Mouse (Mus musculus): ENCODE measurements around the gene Gstp1.
"Not testable (repeated sequence)": the region's sequence is repeated elsewhere in the genome, so short reads cannot be mapped to it uniquely, and the experiment has no call there.

Gene Gstp1

DNA sequence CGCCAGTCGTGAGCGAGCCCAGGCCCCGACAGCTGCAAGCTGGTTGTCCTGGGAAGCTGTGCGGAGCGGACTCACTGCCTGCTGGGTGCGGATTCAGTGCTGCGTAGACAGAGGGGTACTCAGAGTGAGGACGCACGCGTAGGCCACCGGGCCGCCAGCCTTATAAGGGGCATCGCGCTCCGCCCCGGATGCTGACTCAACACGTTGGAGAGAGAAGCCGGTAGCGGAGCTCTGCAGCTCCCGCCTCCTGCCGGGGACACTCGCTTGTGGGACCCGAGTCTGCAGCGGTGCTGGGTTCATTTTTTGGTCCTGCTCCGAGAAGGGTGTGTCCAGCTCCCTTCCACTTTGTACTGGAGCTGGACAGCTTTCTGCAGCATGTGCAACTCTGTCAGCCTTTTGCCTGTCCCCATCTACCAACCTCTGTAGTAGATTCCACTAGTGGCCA is at the start of gene Gstp1:
Gene Gstp1 (minus strand): TSS at position 198 of the 445 bp plus-strand sequence.
- DNase-seq (ENCODE audit: low read depth in 1 of 2, low spot score in 2 of 2): peak in 1 of 2 experiments; percentile 52

GRCm38 (mm10) chr19:4087090-4087489 is 49.3 kb upstream of the Gstp1 start:
- DNase-seq (ENCODE audit: low read depth in 1 of 2, low spot score in 2 of 2): no peak

DNA sequence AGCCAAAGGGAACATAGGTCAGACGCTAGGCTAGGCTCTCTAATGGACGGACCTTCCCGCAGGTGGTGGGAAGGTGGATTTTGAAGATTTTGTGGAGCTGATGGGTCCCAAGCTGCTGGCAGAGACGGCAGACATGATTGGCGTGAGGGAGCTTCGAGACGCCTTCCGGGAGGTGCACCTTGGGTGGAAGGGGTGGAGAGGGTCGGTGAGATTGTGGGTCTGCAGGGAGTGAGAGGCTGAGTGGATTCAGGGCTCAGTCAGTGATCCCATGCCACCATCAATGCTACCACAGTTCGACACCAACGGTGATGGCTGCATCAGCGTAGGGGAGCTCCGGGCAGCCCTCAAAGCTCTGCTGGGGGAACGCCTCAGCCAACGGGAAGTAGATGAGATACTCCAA is 48.4 kb upstream of the Gstp1 start:
- no peak for DNase-seq (ENCODE audit: low read depth in 1 of 2, low spot score in 2 of 2)

GRCm38 (mm10) chr19:4084984-4085383 is 47.2 kb upstream of the Gstp1 start:
- no peak for DNase-seq (ENCODE audit: low read depth in 1 of 2, low spot score in 2 of 2)

GRCm38 (mm10) chr19:4083826-4084225 is 46.0 kb upstream of the Gstp1 start:
- DNase-seq (ENCODE audit: low read depth in 1 of 2, low spot score in 2 of 2): no peak

DNA sequence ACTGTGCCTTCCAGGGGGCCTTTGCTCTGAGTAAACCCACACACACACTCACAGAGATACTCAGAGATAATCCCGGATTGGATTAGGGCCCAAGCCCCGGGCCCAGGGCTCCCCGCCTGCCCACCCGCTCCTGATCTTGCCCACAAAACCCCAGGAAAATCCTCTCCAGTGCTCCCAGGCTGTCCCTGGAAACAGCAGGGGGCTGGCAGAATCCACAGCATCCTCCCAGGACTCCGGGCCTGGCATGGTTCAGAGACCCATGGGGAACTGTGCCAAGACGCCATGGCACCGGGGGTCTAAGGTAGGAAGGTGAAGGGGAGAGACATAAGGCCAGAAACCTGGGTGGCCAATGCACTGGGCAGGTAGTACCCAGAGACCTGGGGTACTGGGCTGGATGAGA is 45.5 kb upstream of the Gstp1 start:
- DNase-seq (ENCODE audit: low read depth in 1 of 2, low spot score in 2 of 2): no peak

GRCm38 (mm10) chr19:4082219-4082965 is 44.6 kb upstream of the Gstp1 start:
- DNase-seq (ENCODE audit: low read depth in 1 of 2, low spot score in 2 of 2): no peak

DNA sequence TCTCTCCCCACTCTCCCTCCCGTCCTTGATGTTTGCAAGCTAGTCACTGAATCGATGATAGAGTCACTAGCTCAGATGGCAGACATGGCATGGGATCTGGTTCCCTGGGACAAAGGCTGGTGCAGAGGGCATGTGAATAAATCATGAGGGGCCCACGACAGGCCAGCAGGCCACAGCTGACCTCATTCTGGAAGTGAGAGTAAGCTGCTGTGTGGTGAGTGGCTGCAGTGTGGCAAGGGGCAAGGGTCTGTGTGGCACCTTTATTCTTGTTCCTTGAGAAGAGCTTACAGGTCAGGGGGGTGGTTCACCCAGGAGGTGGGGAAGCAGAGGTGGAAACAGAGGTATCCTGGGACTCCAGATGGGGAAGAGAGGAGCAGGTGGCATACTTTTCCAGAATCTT is 43.6 kb upstream of the Gstp1 start, which contains the start of gene Cabp2:
Gene Cabp2 (plus strand): TSS at position 185 of the 400 bp plus-strand sequence.
- DNase-seq (ENCODE audit: low read depth in 1 of 2, low spot score in 2 of 2): no peak

GRCm38 (mm10) chr19:4080511-4081009 is 42.8 kb upstream of the Gstp1 start:
- DNase-seq (ENCODE audit: low read depth in 1 of 2, low spot score in 2 of 2): no peak

DNA sequence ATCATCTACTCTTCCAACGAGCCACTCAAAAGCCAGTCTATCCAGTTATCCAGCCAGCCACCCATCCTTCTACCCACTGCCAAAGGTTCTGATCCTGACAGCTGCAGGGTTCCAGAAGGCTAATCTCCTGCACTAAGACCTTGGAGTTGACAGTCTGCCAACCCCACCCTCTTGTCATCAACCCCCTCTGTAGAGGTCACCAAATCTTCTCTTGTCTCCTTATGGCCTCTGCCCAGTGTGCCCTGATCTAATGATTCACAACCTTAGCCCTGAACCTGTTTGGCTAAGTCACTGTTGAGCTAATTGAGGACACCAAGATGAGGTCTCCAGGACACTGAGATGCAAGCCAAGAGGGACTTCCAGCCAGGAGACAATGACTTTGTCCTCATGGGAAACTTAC is 41.8 kb upstream of the Gstp1 start:
- DNase-seq (ENCODE audit: low read depth in 1 of 2, low spot score in 2 of 2): no peak

DNA sequence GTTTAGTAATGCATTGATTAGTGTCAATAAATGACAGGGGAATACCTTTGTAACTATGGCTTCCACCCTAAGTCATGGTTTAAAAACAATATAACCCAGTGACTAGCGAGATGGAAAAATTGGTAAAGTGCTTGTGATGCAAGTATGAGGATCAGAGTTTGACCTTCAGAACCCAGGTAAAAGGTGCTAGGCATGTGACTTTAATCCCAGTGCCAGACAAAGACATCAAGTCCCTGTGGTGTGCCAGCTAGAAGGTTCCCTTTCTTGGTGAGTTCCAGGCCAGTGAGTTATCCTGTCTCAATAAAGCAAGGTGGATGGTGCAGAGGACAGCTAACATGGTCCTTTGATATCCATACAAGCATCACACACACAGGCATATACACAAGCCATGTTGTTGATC is 37.7 kb upstream of the Gstp1 start:
- no peak for DNase-seq (ENCODE audit: low read depth in 1 of 2, low spot score in 2 of 2)

DNA sequence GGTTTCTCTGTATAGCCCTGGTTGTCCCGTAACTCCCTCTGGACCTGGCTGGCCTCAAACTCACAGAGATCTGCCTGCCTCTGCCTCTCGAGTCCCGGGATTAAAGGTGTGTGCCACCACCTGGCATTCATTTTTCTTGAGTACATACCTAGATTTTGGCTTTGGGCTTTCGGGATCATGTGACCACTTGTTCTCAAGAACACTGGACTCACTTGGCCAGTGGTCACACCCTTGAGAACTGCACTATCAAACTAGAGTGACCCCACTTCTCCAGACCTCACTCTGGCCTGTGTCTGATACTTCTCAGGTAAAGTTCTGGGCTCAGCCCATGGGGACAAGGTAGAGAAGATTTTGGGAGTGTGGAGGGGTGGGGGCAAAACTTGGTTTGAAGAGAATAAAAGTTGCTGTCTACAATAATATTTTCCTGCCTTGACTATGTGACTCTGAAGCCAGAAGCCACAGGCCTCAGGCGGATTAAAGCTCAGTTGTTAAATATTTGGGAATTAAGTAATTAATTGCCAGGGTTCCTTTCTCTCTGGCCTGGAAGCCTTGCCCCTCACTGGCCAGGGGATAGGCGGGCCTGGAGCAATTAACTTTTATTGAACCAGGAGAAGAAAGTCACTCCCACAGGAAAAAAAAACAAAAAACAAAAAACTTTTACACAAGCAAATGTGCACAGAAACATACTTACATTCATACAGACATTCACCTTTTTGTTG is 35.1 kb upstream of the Gstp1 start:
- no peak for DNase-seq (ENCODE audit: low read depth in 1 of 2, low spot score in 2 of 2)

- DNase-seq (ENCODE audit: low read depth in 1 of 2, low spot score in 2 of 2): no peak
Observed at GRCm38 (mm10) chr19:4071406-4071805, 33.6 kb upstream of the Gstp1 start.

- DNase-seq (ENCODE audit: low read depth in 1 of 2, low spot score in 2 of 2): no peak
Observed at GRCm38 (mm10) chr19:4070756-4071155, 33.0 kb upstream of the Gstp1 start.

DNA sequence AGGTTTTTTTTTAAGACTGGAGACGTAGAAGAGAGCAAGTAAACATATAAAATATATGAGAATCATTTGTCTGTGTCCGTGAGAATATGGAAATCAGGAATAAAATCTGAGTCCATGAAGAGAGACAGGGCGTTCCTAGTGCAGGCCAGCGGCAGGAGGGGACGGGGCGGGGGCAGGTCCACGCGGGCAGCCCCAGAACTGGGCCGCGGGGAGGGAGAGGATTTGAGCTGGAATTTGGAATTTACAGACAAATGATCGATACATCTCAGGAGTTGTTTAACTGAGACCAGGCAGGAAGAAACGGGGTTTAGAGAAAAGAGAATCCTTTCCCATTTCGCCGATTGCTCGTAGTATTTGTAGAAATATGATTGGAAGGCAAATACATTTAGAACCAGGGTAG is 32.5 kb upstream of the Gstp1 start:
- DNase-seq (ENCODE audit: low read depth in 1 of 2, low spot score in 2 of 2): no peak

DNA sequence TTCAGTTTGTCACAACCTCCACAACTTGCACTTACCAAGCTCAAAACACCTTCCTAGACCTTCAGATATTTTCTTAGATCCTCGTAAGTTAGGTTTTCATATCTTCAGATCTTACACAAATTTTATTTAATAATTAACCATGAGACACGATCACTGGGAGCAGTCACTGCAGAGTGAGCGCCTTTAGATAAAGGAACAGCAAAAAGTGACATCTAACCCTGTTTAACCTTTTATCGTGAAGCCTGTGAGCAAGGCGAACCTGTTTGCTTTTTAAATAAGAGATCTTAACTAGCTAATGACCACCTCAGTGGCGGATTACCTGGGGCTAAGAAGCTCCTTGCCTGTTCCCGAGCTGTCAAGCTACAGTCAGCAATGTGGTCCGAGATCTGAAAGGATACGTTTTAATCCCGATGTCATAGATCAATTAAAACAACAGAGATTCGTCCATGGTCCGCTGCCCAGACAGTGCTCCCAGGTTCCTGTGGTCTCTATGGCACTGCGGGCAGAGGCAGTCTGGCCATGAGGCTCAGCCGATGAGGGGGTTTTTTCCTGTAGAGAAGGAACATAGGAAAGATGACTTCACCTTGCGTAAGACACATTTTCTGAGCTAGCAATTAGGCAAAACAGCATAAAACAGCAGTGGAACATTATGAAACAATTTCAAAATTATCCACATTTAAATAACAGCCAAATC is 31.1 kb upstream of the Gstp1 start:
- DNase-seq (ENCODE audit: low read depth in 1 of 2, low spot score in 2 of 2): no peak

DNA sequence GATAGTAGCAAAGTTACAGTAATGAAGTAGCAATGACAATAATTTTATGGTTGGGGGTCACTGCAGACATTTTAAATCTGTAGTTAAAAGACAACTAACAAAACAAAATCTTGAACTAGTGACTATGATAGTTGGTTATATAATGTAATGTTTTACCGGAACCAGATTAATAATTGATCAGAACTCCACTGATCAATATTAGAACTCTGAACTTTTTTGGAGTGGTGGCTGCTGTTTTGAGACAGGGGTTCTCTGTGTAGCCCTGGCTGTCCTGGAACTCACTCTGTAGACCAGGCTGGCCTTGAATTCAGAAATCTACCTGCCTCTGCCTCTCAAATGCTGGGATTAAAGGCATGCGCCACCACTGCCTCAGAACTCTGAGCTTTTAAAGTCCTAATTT is 30.5 kb upstream of the Gstp1 start:
- not testable (repeated sequence) for DNase-seq (ENCODE audit: low read depth in 1 of 2, low spot score in 2 of 2)

GRCm38 (mm10) chr19:4066877-4067276 is 29.1 kb upstream of the Gstp1 start:
- no peak for DNase-seq (ENCODE audit: low read depth in 1 of 2, low spot score in 2 of 2)

DNA sequence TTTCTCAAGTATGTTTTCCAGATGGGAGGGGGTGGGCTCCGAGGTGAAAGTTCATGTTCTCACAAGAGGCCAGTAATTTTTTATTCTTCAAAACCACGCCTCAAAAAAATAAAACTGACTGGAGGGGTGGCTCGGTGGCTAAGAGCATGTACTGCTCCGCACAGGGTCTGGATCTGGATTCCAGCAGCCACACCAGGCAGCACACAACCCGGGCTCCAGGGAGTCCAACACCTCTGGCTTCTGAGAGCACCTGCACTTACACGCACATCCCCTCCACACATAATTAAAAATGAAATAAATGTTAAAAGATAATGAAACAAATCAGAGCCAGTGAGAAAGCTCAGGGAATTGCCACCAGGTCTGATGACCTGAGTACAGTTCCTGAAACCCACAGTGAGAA is 28.5 kb upstream of the Gstp1 start:
- DNase-seq (ENCODE audit: low read depth in 1 of 2, low spot score in 2 of 2): no peak

- DNase-seq (ENCODE audit: low read depth in 1 of 2, low spot score in 2 of 2): not testable (repeated sequence)
Observed at GRCm38 (mm10) chr19:4064501-4064900, 26.7 kb upstream of the Gstp1 start.

DNA sequence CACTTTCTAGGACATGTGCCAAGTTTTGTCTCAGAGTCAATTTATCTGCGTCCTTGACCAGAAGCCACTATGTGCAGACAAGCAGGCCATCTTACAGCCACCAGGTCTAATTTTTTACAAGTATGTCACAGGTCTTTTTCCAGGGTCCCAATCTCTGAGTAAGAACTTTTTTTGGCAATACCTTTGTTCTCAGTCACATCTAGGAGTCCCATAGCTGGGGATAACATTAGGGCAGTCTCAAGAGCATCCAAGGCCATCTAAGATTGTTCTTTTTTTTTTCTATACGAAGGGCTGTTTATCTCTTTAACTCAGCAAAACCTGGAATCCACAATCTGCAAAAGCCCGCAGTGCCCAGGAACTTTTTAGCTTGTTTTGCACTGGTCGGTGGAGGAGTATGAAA is 25.6 kb upstream of the Gstp1 start:
- not testable (repeated sequence) for DNase-seq (ENCODE audit: low read depth in 1 of 2, low spot score in 2 of 2)

All from monocyte, adult 2 months (primary cell).